Mouse (Mus musculus): ENCODE results near the gene Hsd17b1. TPM values are rescaled to one million over a fixed set of nuclear protein-coding genes. Genes with fewer than 3 reads are reported as not detected.

Hsd17b1 gene
- total and polyA plus RNA-seq, 2 experiments from 2014 or later = 0.71 TPM; not detected in 1

DNA sequence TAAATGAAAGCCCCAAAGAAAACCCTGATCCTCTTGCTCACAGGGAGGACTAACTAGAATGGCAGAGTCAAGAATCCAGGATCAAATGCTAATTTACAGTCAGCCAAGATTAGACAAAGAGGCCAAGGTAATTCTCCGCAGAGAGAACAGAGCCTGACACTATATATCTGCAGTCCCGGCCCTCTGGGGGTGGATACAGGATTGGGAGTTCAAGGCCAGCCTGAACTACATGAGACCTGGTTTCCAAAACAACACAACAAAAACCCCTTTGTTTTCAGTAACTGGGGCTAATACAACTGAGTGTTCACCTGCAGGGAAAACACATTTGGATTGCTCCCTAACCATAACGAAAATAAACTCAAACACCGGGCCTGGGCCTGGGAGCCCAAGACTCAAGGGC, 13.7 kb upstream of the Hsd17b1 start:
- Histone ChIP-seq H3K27me3 (ENCODE audit: insufficient read depth, low read length) (no peaks in the 10 kb centered on the region), H3K9ac (no peak overlapping the region), H3K36me3 (ENCODE audit: insufficient read depth) (peaks cover 37% of the 10 kb centered on the region), H3K4me1 (ENCODE audit: insufficient read depth) (peaks cover 4% of the 10 kb centered on the region; the same call in 1 of the 2 replicates), H3K9me3 (ENCODE audit: low read length) (no peaks in the 10 kb centered on the region), H3K4me3 (ENCODE audit: low read depth, low read length) (no peak overlapping the region), H3K4me2 (ENCODE audit: low read depth) (no peak overlapping the region), H3K27ac (ENCODE audit: low read depth, low read length) (no peak overlapping the region)
- ATAC-seq (no peak), DNase-seq (no peak)
- TF ChIP-seq CTCF (IDR thresholded peaks at IDR 0.05; ENCODE audit: low read depth) = no peak
- 80% methylated on average over 4 of the region's 4 CpGs for WGBS

DNA sequence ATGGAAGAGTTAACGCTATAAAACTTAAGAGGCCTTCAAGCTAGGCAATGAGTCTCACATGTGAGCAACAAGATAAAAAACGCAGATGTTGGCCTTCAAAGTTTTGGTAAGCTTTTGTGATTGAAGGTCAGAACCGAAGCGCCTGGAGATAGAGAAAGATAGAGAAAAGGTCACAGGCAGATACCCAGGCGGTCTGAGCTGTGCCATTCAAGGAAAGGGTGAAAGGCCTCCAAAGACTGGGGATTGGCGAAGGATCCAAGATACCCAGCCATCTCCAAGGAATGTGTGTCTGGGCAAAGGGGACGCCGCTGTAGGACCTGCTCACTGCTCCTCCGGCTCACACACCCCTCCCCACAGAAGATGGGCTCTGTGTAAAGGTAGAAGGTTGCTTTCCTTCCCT, 13.2 kb upstream of the Hsd17b1 start:
- H3K4me1 ChIP-seq (ENCODE audit: insufficient read depth) = peaks cover 4% of the 10 kb centered on the region; the same call in 1 of the 2 replicates
- H3K9ac ChIP-seq = no peak overlapping the region
- no peak for ATAC-seq
- no peaks in the 10 kb centered on the region for H3K27me3 ChIP-seq (ENCODE audit: insufficient read depth, low read length)
- no peak overlapping the region for H3K4me2 ChIP-seq (ENCODE audit: low read depth)
- no peak overlapping the region for H3K27ac ChIP-seq (ENCODE audit: low read depth, low read length)
- no peak overlapping the region for H3K4me3 ChIP-seq (ENCODE audit: low read depth, low read length)
- peaks cover 31% of the 10 kb centered on the region for H3K36me3 ChIP-seq (ENCODE audit: insufficient read depth)
- H3K9me3 ChIP-seq (ENCODE audit: low read length) = no peaks in the 10 kb centered on the region
- no peak for DNase-seq
- no peak for TF ChIP-seq CTCF (IDR thresholded peaks at IDR 0.05; ENCODE audit: low read depth)
- WGBS = 93% methylated on average over 9 of the region's 9 CpGs

DNA sequence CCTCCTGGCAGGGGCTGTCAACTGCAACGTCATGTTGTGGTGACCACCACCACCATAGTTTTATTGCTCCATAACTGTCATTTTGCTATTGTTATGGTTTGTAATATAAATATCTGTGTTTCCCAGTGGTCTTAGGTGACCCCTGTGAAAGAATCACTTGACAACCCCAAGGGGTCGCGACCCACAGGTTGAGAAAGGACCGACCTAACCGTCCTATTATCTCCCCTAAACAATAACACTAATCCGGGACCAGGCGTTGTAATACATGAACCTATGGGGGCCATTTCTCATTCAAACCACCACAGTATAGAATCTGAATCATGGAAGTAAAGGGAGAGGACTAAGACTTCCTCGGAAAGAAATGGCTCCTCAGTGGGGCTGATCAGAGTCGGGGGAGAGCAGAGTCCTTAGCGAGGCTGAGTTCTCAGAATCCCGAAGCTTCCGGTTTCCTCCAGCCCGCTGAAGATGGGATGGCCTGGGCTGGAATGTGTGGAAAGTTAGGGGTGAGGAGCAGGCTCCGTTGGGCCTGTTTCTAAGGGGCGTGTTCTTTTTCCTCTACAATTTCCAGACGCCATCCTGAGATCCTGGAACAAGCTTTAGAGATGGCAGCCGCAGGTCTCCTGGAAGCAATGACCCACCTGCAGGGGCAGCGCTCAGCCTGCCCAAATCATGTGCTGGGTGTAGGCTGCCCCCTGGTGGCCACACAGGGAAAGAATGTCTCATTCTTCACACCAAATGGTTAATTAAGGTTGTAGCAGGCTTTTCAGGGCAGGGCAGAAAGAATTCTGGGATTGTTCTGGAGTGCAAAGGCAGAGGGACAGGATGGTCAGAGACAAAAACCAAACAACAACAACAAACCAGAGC, 11.4 kb upstream of the Hsd17b1 start:
- H3K27me3 ChIP-seq (ENCODE audit: insufficient read depth, low read length) = no peaks in the 10 kb centered on the region
- DNase-seq (peak; percentile 82), ATAC-seq (0 out of 2 replicates have a peak, but pooled peaks have one; percentile 16)
- peaks cover 4% of the 10 kb centered on the region; the same call in 1 of the 2 replicates for H3K4me1 ChIP-seq (ENCODE audit: insufficient read depth)
- TF ChIP-seq CTCF (IDR thresholded peaks at IDR 0.05; ENCODE audit: low read depth) = peak; percentile 98
- 15% methylated on average over 18 of the region's 18 CpGs for whole genome bisulfite sequencing
- peak overlapping the region; percentile 14; the same call in 1 of the 2 replicates for H3K4me3 ChIP-seq (ENCODE audit: low read depth, low read length)
- H3K9ac ChIP-seq = peak overlapping the region; percentile 22; the same call in 1 of the 2 replicates
- peak overlapping the region; percentile 52 for H3K4me2 ChIP-seq (ENCODE audit: low read depth)
- no peak overlapping the region for H3K27ac ChIP-seq (ENCODE audit: low read depth, low read length)
- peaks cover 21% of the 10 kb centered on the region for H3K36me3 ChIP-seq (ENCODE audit: insufficient read depth)
- no peaks in the 10 kb centered on the region for H3K9me3 ChIP-seq (ENCODE audit: low read length)

DNA sequence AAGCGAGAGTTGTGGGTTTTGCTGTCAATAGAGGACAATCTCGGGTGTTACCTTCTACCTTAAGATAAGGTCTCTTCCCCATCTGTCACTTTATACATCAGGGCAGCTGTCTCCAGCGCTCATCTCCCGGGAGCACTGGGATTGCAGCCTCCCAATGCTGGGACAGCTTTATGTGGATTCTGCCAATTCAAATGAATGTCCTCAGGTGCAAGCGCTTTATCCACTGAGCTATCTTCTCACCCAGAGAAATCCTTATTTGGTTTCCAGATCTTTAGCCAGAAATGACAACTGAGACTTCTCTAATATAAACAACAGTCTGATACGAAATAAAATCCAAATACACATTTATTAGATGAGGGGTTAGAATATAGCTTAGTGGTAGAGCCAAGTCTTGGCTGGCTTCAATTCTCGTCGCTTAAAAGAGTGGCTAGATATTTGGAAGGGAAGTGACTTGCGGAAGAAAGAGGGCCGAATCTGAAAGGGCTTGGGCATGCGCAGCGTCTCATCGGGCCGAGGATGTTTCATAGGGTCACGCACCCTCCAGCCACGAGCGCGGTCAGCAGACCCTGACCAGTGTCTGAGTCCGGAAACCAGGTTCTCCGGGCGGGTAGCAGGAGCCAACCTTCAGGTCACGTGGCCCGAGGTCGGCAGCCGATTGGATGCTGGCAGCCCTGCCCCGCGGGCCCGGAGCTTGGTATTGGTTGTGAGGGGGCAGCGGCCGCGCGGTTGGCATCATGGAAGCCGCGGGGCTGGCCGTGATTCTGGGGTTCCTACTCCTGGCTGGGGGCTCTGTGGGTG, 8.6 kb upstream of the Hsd17b1 start, which contains the start of gene Naglu:
Naglu (plus strand) TSS at position 622 of the 798 bp plus-strand sequence.
- H3K9ac ChIP-seq = peak within 1 kb of the TSS; percentile 84
- H3K27ac ChIP-seq (ENCODE audit: low read depth, low read length) = peak within 1 kb of the TSS; percentile 68
- peaks cover 1% of the 10 kb centered on the region; the same call in 1 of the 2 replicates for H3K36me3 ChIP-seq (ENCODE audit: insufficient read depth)
- DNase-seq (peak; percentile 93), ATAC-seq (peak; percentile 95)
- peak within 1 kb of the TSS; percentile 96 for H3K4me2 ChIP-seq (ENCODE audit: low read depth)
- peaks cover 4% of the 10 kb centered on the region; the same call in 1 of the 2 replicates for H3K4me1 ChIP-seq (ENCODE audit: insufficient read depth)
- TF ChIP-seq CTCF (IDR thresholded peaks at IDR 0.05; ENCODE audit: low read depth) = no peak
- H3K4me3 ChIP-seq (ENCODE audit: low read depth, low read length) = peak within 1 kb of the TSS; percentile 69
- WGBS = 5% methylated on average over 35 of the region's 35 CpGs
- H3K9me3 ChIP-seq (ENCODE audit: low read length) = no peaks in the 10 kb centered on the region
- no peaks in the 10 kb centered on the region for H3K27me3 ChIP-seq (ENCODE audit: insufficient read depth, low read length)

DNA sequence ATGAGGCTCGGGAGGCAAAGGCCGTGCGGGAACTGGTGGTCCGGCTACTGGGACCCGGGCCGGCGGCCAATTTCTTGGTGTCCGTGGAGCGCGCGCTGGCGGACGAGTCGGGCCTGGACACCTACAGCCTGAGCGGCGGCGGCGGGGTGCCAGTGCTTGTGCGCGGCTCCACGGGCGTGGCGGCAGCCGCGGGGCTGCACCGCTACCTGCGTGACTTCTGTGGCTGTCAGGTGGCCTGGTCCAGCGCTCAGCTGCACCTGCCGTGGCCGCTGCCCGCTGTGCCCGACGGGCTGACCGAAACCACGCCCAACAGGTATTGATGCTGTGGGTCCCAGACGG, 8.1 kb upstream of the Hsd17b1 start:
- H3K9ac ChIP-seq = peak overlapping the region; percentile 84
- peak overlapping the region; percentile 96 for H3K4me2 ChIP-seq (ENCODE audit: low read depth)
- no peaks in the 10 kb centered on the region for H3K9me3 ChIP-seq (ENCODE audit: low read length)
- no peak for TF ChIP-seq CTCF (IDR thresholded peaks at IDR 0.05; ENCODE audit: low read depth)
- H3K4me1 ChIP-seq (ENCODE audit: insufficient read depth) = peaks cover 4% of the 10 kb centered on the region; the same call in 1 of the 2 replicates
- H3K36me3 ChIP-seq (ENCODE audit: insufficient read depth) = no peaks in the 10 kb centered on the region
- H3K27ac ChIP-seq (ENCODE audit: low read depth, low read length) = peak overlapping the region; percentile 68
- ATAC-seq (peak; percentile 61), DNase-seq (no peak)
- H3K4me3 ChIP-seq (ENCODE audit: low read depth, low read length) = peak overlapping the region; percentile 69
- 0% methylated on average over 30 of the region's 36 CpGs for WGBS
- no peaks in the 10 kb centered on the region for H3K27me3 ChIP-seq (ENCODE audit: insufficient read depth, low read length)

DNA sequence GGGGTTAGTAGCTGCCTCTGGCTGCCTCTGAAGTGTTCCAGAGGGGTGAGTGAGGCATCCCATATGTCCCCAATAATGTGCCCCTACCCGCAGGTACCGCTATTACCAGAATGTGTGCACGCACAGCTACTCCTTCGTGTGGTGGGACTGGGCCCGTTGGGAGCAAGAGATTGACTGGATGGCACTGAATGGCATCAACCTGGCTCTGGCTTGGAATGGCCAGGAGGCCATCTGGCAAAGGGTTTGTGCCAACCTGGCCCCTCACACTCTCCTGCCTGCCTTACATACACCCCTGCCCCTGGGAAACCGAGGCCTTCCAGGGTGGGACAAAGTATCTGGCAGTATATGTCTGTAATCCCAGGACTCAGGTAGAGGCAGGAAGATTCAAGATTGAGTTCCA, 7.2 kb upstream of the Hsd17b1 start:
- Histone ChIP-seq H3K27ac (ENCODE audit: low read depth, low read length) (no peak overlapping the region), H3K4me2 (ENCODE audit: low read depth) (peak overlapping the region; percentile 96), H3K4me3 (ENCODE audit: low read depth, low read length) (peak overlapping the region; percentile 69; the same call in 1 of the 2 replicates), H3K9ac (no peak overlapping the region), H3K36me3 (ENCODE audit: insufficient read depth) (no peaks in the 10 kb centered on the region), H3K4me1 (ENCODE audit: insufficient read depth) (peaks cover 4% of the 10 kb centered on the region; the same call in 1 of the 2 replicates), H3K9me3 (ENCODE audit: low read length) (no peaks in the 10 kb centered on the region), H3K27me3 (ENCODE audit: insufficient read depth, low read length) (no peaks in the 10 kb centered on the region)
- WGBS = 69% methylated on average over 6 of the region's 6 CpGs
- TF ChIP-seq CTCF (IDR thresholded peaks at IDR 0.05; ENCODE audit: low read depth) = no peak
- DNase-seq (no peak), ATAC-seq (no peak)

All from forebrain, postnatal 0 days (tissue).